Mouse (Mus musculus): Measurements from ENCODE around the gene Cxcr6.

Gene Cxcr6

DNA sequence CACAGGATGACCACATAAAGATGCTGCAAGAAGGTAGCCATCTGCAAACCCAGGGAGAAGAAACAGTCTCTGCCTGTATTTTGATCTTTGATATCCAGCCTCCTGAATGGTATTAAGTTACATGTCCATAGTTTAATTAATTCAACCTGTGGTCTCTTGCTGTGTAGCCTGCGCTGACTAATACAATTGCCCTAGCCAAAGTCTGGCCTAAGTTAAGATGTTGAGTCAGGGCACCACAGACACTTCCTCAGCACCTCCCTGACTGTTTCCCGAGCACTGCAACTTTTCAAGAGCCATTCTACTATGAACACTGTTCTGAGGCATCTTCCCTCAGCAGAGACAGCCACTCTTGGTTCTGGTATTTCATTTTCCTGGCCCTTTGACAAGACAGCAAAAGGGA is 12.3 kb downstream of the Cxcr6 start:
- no peak for DNase-seq (ENCODE audit: extremely low spot score, low spot score)

DNA sequence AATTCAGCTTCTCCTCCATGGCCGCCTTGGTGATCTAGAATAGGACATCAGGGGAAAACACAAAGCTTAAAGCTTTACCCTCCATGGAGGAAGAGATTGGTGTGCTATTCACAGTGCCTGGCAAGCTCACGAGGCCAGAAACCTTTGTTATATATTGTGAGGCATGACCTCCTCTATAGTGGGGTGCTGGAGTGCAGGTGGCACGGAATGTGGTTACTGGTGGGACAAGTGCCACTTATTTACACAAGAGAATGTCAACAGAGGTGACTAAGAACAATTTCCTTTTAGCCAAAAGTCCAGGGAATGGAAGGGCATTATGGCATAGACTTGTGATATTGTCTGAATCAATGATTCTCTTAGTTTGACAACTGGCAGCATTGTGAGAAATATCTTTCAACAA is 20.4 kb downstream of the Cxcr6 start:
- DNase-seq (ENCODE audit: extremely low spot score, low spot score), result no peak

DNA sequence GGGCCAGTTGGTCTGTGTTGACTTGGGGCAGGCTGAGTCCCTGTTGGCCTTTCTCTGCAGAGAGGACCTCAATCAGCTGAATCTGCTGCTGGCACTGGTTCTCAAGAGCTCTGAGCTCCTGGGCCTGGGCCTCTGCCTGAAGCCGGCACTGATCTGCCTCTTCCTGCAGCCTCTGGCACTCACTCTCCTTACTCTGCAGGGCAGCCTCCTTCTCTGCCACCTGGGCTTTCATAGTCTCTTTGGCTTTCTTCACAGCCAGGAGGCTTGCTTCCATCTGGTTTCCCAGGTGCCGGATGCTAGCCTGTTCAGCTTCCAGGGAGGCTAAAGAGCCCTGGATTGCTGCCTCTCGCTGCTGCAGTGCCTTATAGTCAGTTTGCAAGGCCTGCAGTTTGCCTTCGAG is 22.6 kb downstream of the Cxcr6 start:
- no peak for DNase-seq (ENCODE audit: extremely low spot score, low spot score)

DNA sequence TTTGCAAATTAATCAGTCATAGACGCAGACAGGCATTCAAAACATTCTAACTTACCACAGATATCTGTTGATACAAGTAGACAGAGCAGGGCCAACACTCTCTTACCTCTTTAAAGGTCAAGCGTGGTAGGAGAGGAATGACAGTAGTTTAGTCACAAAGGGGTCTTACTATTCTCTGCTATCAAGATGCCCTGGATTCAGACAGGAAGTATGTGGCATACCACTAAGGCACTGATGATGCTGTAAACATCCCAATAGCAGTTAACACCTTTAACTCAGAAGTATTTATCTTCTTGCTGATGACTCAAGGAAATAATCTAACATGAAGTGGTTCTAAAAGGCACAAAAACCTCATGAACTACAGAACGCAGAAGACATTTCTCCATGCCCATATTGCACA is 29.6 kb downstream of the Cxcr6 start:
- DNase-seq (ENCODE audit: extremely low spot score, low spot score), result no peak

DNA sequence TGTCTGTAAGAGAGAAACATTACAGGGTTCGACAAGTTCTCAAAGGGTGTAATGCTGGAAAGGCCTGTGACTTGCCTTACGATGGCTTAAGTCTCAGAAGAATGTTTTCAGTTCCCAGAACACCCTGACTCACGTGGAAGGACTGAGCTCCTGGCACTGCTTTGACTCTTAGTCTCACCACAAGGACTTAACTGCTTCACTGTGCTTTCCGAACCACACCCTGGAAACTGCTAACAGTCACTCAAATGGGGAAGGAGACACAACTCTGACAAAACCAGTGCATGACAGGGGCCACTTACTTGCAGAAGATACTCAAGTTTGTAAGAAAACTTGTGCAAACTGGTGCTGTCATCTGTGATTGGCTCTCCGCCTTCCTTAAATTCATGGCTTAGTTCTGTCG is 34.0 kb downstream of the Cxcr6 start:
- DNase-seq (ENCODE audit: extremely low spot score, low spot score), result no peak

DNA sequence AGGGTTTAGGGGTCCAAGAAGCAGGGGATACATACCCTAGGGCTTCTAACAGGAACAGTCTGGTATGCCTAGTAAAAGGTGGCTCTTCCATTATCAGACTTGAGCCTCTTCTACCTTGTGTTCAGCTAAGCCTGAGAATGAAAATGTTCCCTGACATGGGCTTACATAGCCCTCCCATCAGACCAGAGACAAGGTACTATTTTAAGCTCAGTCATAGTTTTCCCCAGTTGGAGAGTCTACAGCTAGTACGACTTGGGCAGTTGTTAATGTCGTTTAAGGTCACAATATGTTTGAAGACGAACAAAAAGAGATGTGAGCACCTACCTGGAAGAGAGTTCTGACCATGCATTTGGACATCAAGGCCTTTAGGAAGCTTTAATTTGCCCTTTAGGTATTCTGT is 38.2 kb downstream of the Cxcr6 start:
- DNase-seq (ENCODE audit: extremely low spot score, low spot score), result no peak

DNA sequence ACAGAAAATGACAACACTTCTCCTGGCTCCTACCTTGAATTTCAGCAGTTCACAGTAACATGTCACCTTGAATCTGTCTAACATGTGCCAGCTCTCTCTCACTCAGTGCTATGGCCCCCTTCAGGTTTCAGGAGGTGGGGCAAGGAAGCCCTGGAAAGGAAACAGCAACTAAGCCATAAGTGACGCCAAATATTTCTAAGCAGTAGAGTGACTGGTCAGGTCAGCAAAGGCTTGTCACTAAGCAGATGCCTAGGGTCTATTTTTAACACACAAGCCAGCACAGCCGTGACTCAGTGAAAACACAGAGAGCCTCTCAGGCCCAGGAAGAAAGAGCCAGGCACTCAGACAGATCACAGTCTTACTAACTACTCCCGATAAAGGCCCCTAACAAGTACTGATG is 38.8 kb downstream of the Cxcr6 start:
- no peak for DNase-seq (ENCODE audit: extremely low spot score, low spot score)

DNA sequence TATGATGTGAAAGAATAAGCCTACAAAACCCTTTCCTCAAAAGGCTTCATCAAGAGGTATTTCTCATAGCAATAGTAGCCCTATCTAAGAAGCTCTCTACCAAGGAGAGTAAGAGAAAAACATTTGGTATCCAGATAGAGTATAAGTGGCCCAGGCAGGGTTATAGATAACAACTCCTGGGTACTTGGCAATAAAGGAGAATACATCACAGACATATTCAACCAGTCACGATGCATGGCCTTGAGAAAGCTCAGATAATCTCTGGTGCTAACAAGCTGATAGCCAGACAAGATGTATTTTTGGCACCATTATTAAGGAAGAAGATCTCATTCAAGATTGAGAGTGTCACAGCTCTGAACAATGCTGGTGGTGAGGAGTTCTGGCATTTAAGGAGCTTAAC is 40.2 kb downstream of the Cxcr6 start:
- DNase-seq (ENCODE audit: extremely low spot score, low spot score), result no peak

DNA sequence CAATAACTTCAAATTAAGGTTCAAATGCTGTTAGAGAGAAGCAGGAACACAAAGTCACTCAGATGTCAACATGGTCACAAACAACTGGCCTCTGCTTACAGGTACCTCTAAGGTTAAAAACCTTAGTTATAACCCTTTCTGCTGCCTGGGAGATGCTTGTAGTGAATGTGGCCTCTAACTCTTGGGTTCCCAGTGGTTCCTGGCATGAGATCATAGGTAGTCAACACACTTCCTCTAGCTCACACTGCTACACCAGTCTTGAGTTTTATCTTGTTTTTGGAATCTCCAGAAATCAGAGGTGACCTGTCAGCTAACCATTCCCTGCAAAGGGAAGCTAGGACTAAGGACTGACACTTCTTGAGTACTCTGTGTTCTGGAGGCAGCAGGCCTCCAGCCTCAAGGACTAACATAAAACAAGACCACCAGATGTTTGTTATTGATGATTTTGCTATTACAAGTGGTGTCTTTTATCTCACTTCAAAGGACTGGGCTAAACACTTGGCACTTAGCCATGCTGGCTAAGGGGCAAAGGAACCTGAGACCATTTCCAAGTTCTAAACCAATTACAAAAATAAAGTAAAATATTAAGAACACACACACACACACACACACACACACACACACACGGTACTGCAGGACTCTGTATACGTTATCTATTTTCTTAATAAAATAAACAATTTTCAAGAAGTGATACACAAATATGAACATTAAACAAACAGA is 43.9 kb downstream of the Cxcr6 start:
- no peak for DNase-seq (ENCODE audit: extremely low spot score, low spot score)

DNA sequence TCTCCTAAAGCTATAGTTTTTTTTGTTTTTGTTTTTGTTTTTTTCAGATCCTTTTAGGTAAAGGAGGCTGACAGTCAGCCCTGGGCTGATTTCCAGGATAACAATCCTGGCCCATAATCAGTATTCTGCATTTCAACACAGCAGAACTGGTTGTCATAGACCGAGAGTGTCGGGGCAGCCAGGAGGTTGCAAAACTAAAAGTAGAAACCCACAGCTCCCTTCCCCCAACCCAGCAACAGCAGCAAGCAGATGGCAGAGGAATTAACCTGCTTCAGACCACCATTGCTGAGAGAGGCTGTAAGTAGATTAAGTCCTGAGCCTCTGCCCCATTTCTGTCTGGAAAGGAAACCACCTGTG is 44.4 kb downstream of the Cxcr6 start:
- DNase-seq (ENCODE audit: extremely low spot score, low spot score), result no peak

DNA sequence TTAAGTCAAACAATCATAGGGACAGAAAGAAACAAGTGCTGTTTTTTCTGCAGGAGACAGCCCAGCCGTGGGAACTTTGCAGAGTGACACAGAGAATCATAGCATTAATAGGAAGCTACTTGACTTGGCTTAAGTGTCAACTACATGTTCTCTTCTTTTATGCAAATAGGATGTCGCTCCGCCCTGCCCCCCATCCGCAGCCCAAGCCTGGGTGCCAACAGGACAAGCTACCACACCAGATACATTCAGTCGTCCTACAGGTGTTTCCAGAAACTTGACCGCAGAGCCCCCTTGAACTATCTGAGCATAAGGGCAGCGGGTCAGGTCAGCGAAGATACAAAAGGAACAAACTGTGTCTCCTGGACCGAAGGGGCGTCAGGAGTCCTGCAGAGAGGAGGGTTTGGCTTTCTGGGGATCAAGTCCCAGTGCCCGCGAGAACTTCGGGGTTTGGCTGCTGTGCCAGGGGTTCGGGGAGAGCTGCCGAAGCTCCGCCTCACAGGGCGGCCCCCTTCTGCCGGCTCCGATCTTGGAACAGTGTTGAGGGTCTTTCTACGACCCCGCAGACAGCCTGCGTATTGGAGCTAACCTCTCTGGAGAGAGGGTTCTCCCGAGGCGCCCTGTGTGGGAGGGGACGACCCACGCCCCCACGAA is 44.9 kb downstream of the Cxcr6 start:
- no peak for DNase-seq (ENCODE audit: extremely low spot score, low spot score)

DNA sequence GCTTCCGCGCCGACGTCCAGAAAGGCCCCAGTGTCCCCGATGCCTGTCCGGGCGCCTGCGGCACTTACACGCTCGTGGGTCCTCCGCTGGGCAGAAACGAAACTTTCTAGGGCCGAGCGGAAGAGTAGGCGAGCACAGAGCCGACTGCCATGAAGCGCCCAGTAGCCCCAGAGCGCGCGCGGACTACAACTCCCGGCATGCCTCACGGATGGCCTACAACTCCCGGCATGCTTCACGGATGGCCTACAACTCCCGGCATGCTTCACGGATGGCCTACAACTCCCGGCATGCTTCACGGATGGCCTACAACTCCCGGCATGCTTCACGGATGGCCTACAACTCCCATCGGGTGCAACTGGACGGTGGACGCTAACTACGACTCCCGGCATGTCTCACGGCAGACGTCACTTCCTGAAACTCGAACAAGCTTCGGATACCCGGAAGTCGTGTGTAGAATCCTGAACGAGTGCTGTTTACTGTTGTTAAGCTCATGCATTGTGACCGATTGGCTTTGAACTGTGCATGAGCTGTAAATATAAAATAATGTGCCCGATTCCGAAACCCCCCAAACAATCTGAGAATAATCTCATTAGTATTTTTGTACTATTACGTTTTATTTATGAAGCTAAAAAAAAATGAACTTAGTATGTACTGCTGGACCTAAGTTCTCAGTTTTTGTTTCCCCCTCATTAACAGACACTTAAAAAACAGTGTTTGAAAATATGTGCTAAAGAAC is 45.6 kb downstream of the Cxcr6 start, which contains the start of gene Fyco1:
Gene Fyco1 (minus strand): TSS at position 187 of the 736 bp plus-strand sequence.
- peak; percentile 84 for DNase-seq (ENCODE audit: extremely low spot score, low spot score)

DNA sequence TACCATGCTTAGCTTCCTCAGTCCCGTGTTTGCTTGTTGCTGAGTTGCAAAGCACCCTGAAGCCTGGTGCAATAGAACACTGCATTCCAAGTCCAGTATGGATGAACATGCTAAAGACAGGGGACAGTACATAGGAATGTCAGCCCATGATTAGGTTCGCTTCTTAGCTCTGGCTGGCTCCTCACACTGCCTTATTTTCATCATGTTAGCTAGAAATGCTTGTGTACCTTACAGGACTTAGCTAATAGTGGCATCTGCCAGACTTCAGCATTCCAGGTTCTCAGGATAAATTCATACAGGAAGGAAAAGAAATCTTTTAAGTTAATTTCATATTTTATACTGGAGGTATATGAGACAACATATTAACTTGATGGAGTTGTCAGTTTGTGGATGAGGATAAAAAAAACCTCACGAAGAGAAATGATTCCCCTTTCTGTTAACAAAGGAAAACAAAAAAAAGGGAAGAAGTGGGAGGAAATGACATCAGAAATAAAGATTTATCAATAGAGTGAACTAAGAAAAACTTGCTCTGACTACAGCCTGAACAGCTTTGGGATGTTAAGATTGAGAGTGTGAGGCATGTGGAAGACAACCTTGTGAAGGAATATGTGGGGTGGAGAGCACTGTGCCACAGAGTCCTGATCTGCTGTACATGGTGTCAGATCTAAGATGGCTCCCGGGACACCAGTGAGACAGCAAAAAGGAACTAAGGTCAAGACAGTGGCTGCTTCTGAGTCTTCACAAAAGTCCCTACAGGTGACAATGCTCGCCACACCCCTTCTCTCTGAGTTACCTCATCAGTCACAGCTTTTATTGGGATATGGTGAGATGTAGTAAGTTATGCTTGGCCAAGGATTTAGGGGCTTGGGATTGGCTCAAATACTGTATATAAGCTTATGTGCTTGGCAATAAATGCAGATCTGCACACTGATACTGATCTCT is 46.4 kb downstream of the Cxcr6 start:
- peak; percentile 17 for DNase-seq (ENCODE audit: extremely low spot score, low spot score)

DNA sequence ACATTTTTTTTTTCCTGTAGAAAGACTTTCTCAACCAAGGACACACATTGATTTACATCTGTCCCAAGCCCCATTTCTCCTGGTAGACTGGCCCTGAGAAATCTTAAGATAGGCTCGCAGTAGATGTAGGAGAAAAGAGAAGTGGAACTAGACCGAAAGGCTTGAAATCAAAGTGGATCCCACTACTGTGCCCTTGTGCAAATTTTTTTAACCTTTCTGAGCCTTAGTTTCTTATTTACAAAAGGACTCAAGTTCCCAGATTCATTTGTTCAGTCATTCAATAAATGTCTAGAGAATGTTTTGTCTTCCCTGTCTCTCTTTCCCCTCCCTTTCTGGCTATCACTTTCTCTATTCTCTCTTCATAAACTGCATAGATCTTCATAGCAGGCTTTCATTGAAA is 50.6 kb downstream of the Cxcr6 start:
- no peak for DNase-seq (ENCODE audit: extremely low spot score, low spot score)
